Mouse (Mus musculus) embryonic facial prominence, embryonic 15.5 days (tissue): ENCODE data around the gene Mcm10. TPM values are rescaled to one million over a fixed set of nuclear protein-coding genes. Genes with fewer than 3 reads are reported as not detected.

Experiments
- ATAC-seq: fragments of 200-750 bp; cut with Nextera tagmentation; 2 replicates; pipeline ENCODE4 v1.8.0; 2017; ENCODE audit warnings: low read depth, moderate TSS enrichment; ENCODE audit not compliant: insufficient number of reproducible peaks, low FRiP score, low TSS enrichment
- H3K27ac ChIP-seq: fragments of 300-500 bp; sonication (generic); replicated peaks from 2 replicates; pipeline ENCODE4 v1.5.1; 2015; ENCODE audit warnings: mild to moderate bottlenecking, inconsistent platforms
- H3K27me3 ChIP-seq: fragments of 300-500 bp; sonication (generic); 2 replicates; pipeline ENCODE4 v1.6.1; 2015; ENCODE audit warnings: inconsistent platforms
- H3K36me3 ChIP-seq: fragments of 300-500 bp; sonication (generic); 2 replicates; pipeline ENCODE4 v1.6.1; 2015; ENCODE audit warnings: mild to moderate bottlenecking, inconsistent platforms
- H3K4me1 ChIP-seq: fragments of 300-500 bp; sonication (generic); 2 replicates; pipeline ENCODE4 v1.6.1; 2015; ENCODE audit warnings: inconsistent platforms
- H3K4me2 ChIP-seq: fragments of 300-500 bp; sonication (generic); replicated peaks from 2 replicates; pipeline ENCODE4 v1.6.1; 2015; ENCODE audit warnings: mild to moderate bottlenecking, inconsistent platforms
- H3K4me3 ChIP-seq: fragments of 300-500 bp; sonication (generic); replicated peaks from 2 replicates; pipeline ENCODE4 v1.5.1; 2015; ENCODE audit warnings: mild to moderate bottlenecking, inconsistent platforms
- H3K9ac ChIP-seq: fragments of 300-500 bp; sonication (generic); 2 replicates; pipeline ENCODE4 v1.6.1; 2015; ENCODE audit warnings: inconsistent platforms
- H3K9me3 ChIP-seq: fragments of 300-500 bp; sonication (generic); replicated peaks from 2 replicates; pipeline ENCODE4 v1.6.1; 2016; ENCODE audit warnings: inconsistent platforms
- WGBS: fragments of 180-500 bp; shearing (Covaris S2); methylation state at CpG from one replicate; pipeline ENCODE4 v1.1.7; 2015; 5-methylcytosine and 5-hydroxymethylcytosine counted together
- polyA plus RNA-seq: library from polyadenylated mRNA; unstranded; fragments of >200 nt; fragmentation: Nextera tagmentation; extraction: Ambion mirVana; gene quantifications from 2 replicates; pipeline ENCODE4 v1.2.1, GENCODE M21; 2015

Mcm10 gene
- polyA plus RNA-seq: 19.8 and 21.1 TPM in 2 replicates

DNA sequence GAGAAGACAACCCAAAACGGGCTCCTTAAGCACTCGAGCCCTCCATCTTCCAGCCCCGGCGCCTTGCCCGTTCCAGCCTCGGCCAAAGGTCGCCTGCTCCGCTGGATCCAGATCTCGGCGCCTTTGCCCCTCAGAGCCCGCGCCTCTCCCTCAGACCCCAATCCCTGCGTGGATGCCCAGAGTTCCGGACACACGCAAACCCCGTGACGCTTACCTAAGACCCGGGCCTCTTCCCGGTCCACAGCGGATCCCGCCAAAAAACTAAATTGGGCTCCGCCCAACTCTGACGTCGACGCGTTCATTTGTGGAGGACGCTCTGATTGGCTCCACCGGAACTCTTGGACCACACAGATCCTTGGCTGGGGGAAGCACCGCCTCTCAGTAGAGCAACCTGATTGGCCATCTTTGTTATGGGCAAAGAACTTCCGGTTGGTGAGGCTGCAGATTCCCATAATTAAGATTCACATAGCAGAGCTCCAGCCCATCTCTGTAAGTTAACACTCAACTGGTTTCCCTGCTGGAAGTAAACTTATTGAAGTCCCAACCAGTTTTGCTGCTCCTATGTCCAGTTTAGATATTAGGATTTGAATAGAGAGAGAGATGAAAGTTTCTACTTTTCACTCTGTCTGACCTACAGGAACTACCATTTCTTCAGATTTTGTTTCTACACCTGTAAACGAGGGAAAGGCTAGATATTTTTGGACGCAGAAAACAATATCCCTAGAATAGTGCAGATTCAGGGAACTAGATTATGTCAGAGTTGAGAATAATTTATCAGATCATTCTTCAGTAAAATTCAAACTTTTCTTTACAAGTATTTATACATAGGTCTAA is at the start of gene Mcm10:
Gene Mcm10 (minus strand): TSS at position 301 of the 834 bp plus-strand sequence.
- peak within 1 kb of the TSS; percentile 79 for H3K4me3 ChIP-seq
- ATAC-seq: peak; percentile 100
- H3K9me3 ChIP-seq: no peaks in the 10 kb centered on the region
- peaks cover 1% of the 10 kb centered on the region; the same call in 1 of the 2 replicates for H3K36me3 ChIP-seq
- peak within 1 kb of the TSS; percentile 50 for H3K9ac ChIP-seq
- 4% methylated on average over 32 of the region's 32 CpGs for WGBS
- H3K27ac ChIP-seq: 0 out of 2 replicates have a peak within 1 kb of the TSS, but pooled peaks have one; percentile 8
- H3K27me3 ChIP-seq: no peaks in the 10 kb centered on the region
- H3K4me1 ChIP-seq: peaks cover 10% of the 10 kb centered on the region
- H3K4me2 ChIP-seq: peak within 1 kb of the TSS; percentile 78

DNA sequence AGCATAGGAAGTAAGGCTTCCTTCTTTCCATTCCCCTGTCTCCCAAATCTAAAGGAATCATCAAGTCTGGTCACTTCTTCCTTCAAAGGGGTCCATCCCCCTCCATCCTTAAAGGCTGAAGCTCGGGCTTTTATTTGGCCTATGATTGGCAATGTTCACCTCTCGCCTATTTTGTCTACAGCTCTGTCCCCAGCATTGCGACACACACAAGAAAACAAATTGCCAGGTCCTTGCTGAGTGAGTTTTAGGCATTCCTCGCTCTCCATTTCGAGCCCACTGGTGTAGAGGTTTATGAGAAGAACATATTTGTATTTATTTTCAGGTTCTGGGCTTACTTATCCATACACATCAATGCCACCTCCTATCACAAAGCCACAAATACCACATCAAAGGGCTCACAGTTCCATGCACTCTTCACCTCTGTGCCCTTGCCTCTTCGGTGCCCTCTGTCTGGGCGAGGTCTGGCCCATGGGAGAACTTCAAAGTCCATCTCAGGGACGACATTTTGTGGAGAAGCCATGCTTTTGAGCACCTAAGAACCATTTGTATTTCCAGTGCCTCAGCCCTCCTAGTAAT is 48.6 kb upstream of the Mcm10 start:
- Histone ChIP-seq H3K4me3 (no peak overlapping the region), H3K9ac (no peak overlapping the region), H3K27ac (no peak overlapping the region), H3K9me3 (no peaks in the 10 kb centered on the region), H3K4me2 (no peak overlapping the region), H3K36me3 (no peaks in the 10 kb centered on the region), H3K27me3 (no peaks in the 10 kb centered on the region; the same call in 1 of the 2 replicates), H3K4me1 (peaks cover 20% of the 10 kb centered on the region)
- 71% methylated on average over 8 of the region's 8 CpGs for WGBS
- no peak for ATAC-seq

DNA sequence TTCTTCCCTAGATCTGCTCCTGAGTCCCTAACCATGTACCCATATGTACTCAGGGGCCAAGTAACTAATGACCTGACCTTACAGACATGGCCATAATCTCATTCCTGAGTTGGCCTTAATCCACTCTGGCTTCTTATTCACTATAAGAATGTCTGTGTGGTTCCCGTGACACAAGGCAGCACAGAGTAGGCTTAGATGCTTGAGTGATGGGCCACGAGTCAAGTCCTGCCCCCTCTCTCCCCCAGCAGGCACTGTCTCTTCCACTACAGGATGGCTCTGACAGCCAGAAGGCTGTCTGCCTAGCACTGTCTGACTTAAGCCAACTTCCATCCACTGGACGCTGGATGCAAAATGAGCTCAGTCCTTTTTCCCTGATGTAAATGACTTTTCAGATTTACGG is 47.4 kb upstream of the Mcm10 start:
- ATAC-seq: no peak
- no peaks in the 10 kb centered on the region; the same call in 1 of the 2 replicates for H3K27me3 ChIP-seq
- 69% methylated on average over 4 of the region's 4 CpGs for WGBS
- no peaks in the 10 kb centered on the region for H3K9me3 ChIP-seq
- H3K27ac ChIP-seq: no peak overlapping the region
- no peak overlapping the region for H3K4me2 ChIP-seq
- H3K4me3 ChIP-seq: no peak overlapping the region
- peaks cover 20% of the 10 kb centered on the region for H3K4me1 ChIP-seq
- H3K9ac ChIP-seq: no peak overlapping the region
- no peaks in the 10 kb centered on the region for H3K36me3 ChIP-seq

DNA sequence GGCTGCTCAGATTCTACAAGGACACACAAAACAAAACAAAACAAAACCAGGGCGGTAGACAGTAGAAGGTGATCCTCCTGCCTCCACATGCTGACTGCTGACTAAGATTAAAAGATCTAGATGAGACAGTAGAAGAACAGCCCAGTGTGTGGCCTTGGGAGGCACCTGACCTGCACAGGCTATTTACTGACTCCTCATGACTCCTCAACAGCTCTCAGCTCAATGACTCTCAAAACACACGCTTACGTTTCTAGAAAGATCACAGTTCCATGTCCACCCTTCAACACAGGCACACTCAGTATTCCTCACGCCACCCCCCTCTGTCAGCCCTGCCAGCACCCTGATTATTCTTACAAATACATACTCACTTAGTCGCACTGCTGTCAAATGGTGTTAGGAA is 45.8 kb upstream of the Mcm10 start:
- Histone ChIP-seq H3K27ac (no peak overlapping the region), H3K9ac (no peak overlapping the region), H3K27me3 (no peaks in the 10 kb centered on the region), H3K4me2 (no peak overlapping the region), H3K36me3 (no peaks in the 10 kb centered on the region), H3K4me1 (peaks cover 9% of the 10 kb centered on the region), H3K9me3 (no peaks in the 10 kb centered on the region), H3K4me3 (no peak overlapping the region)
- 79% methylated on average over 5 of the region's 5 CpGs for WGBS
- ATAC-seq: no peak

DNA sequence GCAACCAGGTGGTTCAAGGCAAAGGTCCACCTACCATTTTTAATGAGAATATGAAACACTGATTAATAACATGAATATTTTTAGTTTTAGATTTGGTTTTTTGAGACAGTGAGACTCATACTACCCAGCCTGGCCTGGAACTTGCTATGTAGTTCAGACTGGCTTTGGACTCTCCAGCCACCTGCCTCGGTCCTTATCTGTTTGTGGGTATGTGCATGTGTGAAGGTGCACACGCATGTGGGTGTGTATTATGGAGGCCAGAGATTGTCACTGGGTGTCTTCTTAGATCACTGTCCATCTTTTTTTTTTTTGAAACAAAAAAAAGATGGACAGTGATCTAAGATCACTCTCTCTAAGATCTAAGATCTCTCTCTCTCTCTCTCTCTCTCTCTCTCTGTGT is 38.0 kb upstream of the Mcm10 start:
- Histone ChIP-seq H3K4me1 (no peaks in the 10 kb centered on the region), H3K27ac (no peak overlapping the region), H3K4me3 (no peak overlapping the region), H3K4me2 (no peak overlapping the region), H3K9ac (no peak overlapping the region), H3K36me3 (no peaks in the 10 kb centered on the region), H3K27me3 (no peaks in the 10 kb centered on the region), H3K9me3 (no peaks in the 10 kb centered on the region)
- 85% methylated on average over 2 of the region's 2 CpGs for WGBS
- ATAC-seq: no peak

DNA sequence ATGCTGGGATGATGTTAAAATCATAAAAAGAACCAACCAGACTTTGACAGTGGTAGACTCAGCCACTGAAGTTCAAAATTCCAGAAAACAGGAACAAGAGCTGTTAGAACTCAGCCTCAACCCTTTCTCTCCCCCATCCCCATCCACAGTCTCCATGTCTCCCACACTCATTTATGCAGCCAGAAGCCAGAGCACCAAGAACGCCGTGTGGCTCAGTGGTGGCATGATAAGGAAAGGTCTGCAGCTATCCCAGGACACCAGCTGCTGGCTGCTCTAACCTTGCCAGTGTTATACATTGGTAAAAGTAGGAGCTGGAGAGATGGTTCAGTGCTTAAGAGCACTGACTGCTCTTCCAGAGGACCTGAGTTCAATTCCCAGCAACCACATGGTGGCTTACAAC is 34.4 kb upstream of the Mcm10 start:
- H3K36me3 ChIP-seq: no peaks in the 10 kb centered on the region
- no peaks in the 10 kb centered on the region for H3K27me3 ChIP-seq
- H3K4me3 ChIP-seq: no peak overlapping the region
- no peak overlapping the region for H3K9ac ChIP-seq
- H3K27ac ChIP-seq: no peak overlapping the region
- ATAC-seq: no peak
- no peak overlapping the region for H3K4me2 ChIP-seq
- H3K9me3 ChIP-seq: no peaks in the 10 kb centered on the region
- H3K4me1 ChIP-seq: peaks cover 8% of the 10 kb centered on the region; the same call in 1 of the 2 replicates
- WGBS: 98% methylated on average over 2 of the region's 2 CpGs

DNA sequence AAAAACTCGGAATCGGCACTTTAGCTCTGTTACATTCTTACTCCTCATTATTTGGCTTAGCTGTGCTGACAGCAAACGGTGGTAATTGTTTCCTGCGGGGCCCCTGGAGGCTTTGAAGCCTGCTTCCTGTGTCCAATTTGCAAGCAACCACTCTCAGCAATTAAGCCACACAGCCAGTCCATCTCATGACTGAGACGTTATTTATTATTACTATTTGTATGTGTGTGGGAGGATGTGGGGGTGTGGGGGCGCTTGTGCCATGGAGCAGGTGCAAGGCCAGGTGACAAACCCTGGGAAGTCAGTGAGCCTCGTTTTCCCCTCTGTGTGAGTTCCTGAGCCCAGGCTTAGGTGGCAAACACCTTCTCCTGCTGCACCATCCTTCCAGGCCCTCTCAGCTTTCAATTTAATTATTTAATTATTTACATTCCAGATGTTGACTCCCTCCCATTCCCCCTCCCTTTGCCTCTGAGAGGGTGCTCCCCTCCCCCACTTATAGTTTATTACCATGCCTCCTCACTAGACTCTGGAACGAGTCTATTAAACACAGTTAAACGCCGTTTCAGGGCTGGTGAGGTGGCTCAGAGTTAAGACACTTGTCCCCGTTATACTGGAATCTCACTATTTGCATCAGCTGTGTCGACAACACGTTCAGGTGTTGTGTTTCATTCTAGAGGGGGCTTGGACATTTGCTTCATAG is 32.8 kb upstream of the Mcm10 start:
- Histone ChIP-seq H3K36me3 (no peaks in the 10 kb centered on the region), H3K4me3 (no peak overlapping the region), H3K27me3 (no peaks in the 10 kb centered on the region), H3K9ac (no peak overlapping the region), H3K4me2 (no peak overlapping the region), H3K27ac (no peak overlapping the region), H3K4me1 (peaks cover 8% of the 10 kb centered on the region; the same call in 1 of the 2 replicates), H3K9me3 (no peaks in the 10 kb centered on the region)
- WGBS: 26% methylated on average over 13 of the region's 13 CpGs
- no peak; the same call in 1 of the 2 replicates for ATAC-seq

DNA sequence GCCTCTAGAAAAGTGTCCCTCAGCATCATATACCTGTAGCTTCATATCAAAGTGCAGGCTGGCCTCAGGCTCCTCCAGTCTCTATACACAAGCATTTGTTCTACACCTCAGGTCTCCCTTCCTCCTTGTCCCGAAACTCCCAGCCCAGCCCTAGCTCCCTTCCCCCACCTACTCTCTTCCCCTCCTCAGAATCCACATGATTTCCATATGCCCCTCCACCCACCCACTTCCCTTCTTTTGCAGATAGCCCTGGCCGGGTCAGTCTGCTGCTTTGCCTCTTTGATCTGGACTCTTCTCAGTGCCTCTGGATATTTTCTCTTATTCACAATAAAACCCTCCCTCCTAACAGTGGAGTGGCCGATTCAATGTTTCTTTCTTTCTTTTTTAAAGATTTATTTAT is 31.7 kb upstream of the Mcm10 start:
- no peak for ATAC-seq
- Histone ChIP-seq H3K9ac (no peak overlapping the region), H3K4me3 (no peak overlapping the region), H3K27me3 (no peaks in the 10 kb centered on the region), H3K27ac (no peak overlapping the region), H3K4me2 (no peak overlapping the region), H3K4me1 (peaks cover 8% of the 10 kb centered on the region; the same call in 1 of the 2 replicates), H3K9me3 (no peaks in the 10 kb centered on the region), H3K36me3 (no peaks in the 10 kb centered on the region)
- WGBS: 48% methylated on average over 3 of the region's 3 CpGs

DNA sequence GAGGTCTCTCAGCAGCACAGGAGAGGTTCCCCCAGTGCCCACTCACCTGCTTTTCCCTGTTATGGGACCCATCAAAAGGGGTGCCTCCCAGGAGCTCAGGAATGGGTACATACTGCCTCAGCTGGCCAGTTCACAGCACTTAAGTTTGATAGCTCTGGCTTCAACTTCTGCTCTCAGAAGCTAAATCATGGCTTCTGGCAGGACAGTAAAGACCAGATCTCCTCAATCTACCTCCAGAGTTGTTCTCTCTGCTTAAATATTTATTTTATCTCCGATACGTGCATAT is 30.8 kb upstream of the Mcm10 start:
- Histone ChIP-seq H3K4me3 (no peak overlapping the region), H3K4me1 (peaks cover 8% of the 10 kb centered on the region; the same call in 1 of the 2 replicates), H3K27me3 (no peaks in the 10 kb centered on the region), H3K36me3 (no peaks in the 10 kb centered on the region), H3K27ac (no peak overlapping the region), H3K4me2 (no peak overlapping the region), H3K9me3 (no peaks in the 10 kb centered on the region), H3K9ac (no peak overlapping the region)
- no peak for ATAC-seq
- 97% methylated on average over 2 of the region's 2 CpGs for WGBS

DNA sequence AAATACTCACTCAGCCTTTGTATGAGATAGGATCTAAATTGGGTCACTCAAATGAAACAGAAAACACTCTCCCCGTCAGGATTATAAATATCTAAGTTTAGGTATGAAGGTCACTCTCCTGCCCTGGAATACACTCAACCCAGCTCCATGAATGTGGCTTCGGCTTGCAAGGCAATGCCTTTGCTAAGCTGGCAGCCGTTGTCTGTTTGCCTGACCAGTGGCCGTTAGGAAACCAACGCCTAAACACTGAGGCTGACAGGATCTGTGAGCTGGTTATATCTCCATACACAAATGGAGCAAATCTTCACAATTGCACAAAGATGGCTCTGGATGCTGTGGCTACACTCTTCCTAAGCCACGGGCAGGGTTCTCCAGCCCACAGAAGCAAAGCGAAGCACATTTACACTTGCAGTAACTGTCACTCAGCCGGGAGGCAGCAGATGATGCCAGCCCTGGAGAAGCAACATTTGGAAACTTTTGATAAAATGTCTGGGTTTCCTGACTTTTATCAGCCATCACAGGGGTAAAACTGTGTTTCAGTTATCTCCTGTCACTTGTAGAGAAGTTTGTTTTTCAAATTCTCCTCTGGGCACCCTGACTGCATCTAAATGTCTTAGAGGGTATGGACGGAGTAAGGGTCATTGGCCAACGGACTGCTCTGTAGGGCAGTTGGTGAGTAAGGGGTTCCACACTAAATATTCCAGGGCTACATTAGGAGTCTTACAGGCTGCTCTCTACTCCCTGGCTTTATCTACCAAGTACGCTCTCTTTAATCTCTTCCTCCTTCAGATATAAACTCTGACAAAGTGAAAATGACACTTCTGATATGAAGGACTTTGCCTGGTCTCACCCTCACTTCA is 30.3 kb upstream of the Mcm10 start:
- 79% methylated on average over 11 of the region's 11 CpGs for whole genome bisulfite sequencing
- Histone ChIP-seq H3K27ac (no peak overlapping the region), H3K4me1 (peaks cover 8% of the 10 kb centered on the region; the same call in 1 of the 2 replicates), H3K4me2 (no peak overlapping the region), H3K4me3 (no peak overlapping the region), H3K27me3 (no peaks in the 10 kb centered on the region), H3K9ac (no peak overlapping the region), H3K9me3 (no peaks in the 10 kb centered on the region), H3K36me3 (no peaks in the 10 kb centered on the region)
- ATAC-seq: no peak

DNA sequence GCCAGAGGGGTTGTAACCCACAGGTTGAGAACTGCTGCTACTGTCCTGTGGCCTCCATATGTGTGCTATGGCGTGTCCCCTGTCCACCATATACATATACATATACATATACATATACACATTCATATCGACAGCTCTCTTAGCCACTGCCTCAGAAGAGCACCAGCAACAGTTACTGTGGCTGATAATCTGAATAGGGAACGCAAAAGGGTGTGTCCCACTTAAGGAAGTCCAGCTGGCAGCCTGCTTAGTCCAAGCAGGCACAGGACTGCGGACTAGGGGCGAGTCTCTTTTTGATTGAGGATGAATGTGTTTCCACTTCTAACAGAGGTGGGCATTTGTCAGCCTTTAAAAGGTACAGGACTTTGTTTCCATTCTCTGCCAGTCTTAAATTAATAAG is 29.3 kb upstream of the Mcm10 start:
- Histone ChIP-seq H3K4me1 (peaks cover 8% of the 10 kb centered on the region; the same call in 1 of the 2 replicates), H3K27ac (no peak overlapping the region), H3K9ac (no peak overlapping the region), H3K4me3 (no peak overlapping the region), H3K4me2 (no peak overlapping the region), H3K36me3 (no peaks in the 10 kb centered on the region), H3K9me3 (no peaks in the 10 kb centered on the region), H3K27me3 (no peaks in the 10 kb centered on the region)
- ATAC-seq: no peak
- WGBS: 84% methylated on average over 5 of the region's 5 CpGs
